Mouse (Mus musculus) adrenal gland, postnatal 14 days (tissue): ENCODE results near the gene Tmem63c. TPM values are rescaled to one million over a fixed set of nuclear protein-coding genes. Genes with fewer than 3 reads are reported as not detected.

ENCODE experiments used
- DNase-seq: peaks from one replicate; pipeline ENCODE4 v3.0.0; 2021; ENCODE audit warnings: mixed read lengths
- long read RNA-seq, 2 experiments: library from polyadenylated mRNA; stranded (forward); transcript quantifications; one replicate each; pipeline ENCODE4 v2.0.0; 2021
- total RNA-seq: library from RNA; stranded (reverse); gene quantifications from 2 replicates; pipeline ENCODE4 v1.2.3, GENCODE M21; 2021

Gene Tmem63c
- total RNA-seq, result 1.3 and 1.4 TPM in 2 replicates
- long read RNA-seq, experiment 1, partial matches to known transcripts, result 0 of 1 reads
- long read RNA-seq, experiment 1, other reads (novel, unspliced or antisense), result 1 of 1 reads
- long read RNA-seq, experiment 2, partial matches to known transcripts, result 0 of 1 reads
- long read RNA-seq, experiment 2, other reads (novel, unspliced or antisense), result 0 of 1 reads

GRCm38 (mm10) chr12:87021040-87021439 lies at the start of gene Tmem63c:
TSS of gene Tmem63c (plus strand) at chr12:87021340.
- no peak for DNase-seq

GRCm38 (mm10) chr12:86973216-86973615 lies 47.9 kb upstream of the Tmem63c start:
- peak; percentile 82 for DNase-seq

- no peak for DNase-seq
Observed at GRCm38 (mm10) chr12:86973706-86974105, 47.4 kb upstream of the Tmem63c start.

- peak; percentile 83 for DNase-seq
Observed at GRCm38 (mm10) chr12:86974387-86975288, 46.5 kb upstream of the Tmem63c start.

GRCm38 (mm10) chr12:86975761-86976160 lies 45.4 kb upstream of the Tmem63c start:
- DNase-seq, result no peak

- DNase-seq, result no peak
Observed at GRCm38 (mm10) chr12:86976511-86977168, 44.5 kb upstream of the Tmem63c start.

- DNase-seq, result peak; percentile 75
Observed at GRCm38 (mm10) chr12:86977833-86978232, 43.3 kb upstream of the Tmem63c start.

GRCm38 (mm10) chr12:86981180-86981579 lies 40.0 kb upstream of the Tmem63c start:
- DNase-seq, result no peak

- peak; percentile 86 for DNase-seq
Observed at GRCm38 (mm10) chr12:86983470-86984193, 37.5 kb upstream of the Tmem63c start.

GRCm38 (mm10) chr12:86984194-86984555 lies 37.0 kb upstream of the Tmem63c start:
- DNase-seq, result peak; percentile 72

GRCm38 (mm10) chr12:86986562-86986961 lies 34.6 kb upstream of the Tmem63c start:
- no peak for DNase-seq

GRCm38 (mm10) chr12:86988227-86988626 lies 32.9 kb upstream of the Tmem63c start:
- no peak for DNase-seq

GRCm38 (mm10) chr12:86989378-86989777 lies 31.8 kb upstream of the Tmem63c start:
- no peak for DNase-seq

- DNase-seq, result peak; percentile 70
Observed at GRCm38 (mm10) chr12:86989890-86990754, 31.0 kb upstream of the Tmem63c start, which contains the start of gene Zdhhc22. TSS of gene Zdhhc22 (minus strand) at chr12:86990430.

GRCm38 (mm10) chr12:86990755-86991110 lies 30.4 kb upstream of the Tmem63c start:
- DNase-seq, result no peak

GRCm38 (mm10) chr12:86994166-86994565 lies 27.0 kb upstream of the Tmem63c start:
- peak; percentile 43 for DNase-seq

- DNase-seq, result no peak
Observed at GRCm38 (mm10) chr12:86994776-86995175, 26.4 kb upstream of the Tmem63c start.

GRCm38 (mm10) chr12:86995931-86996330 lies 25.2 kb upstream of the Tmem63c start:
- DNase-seq, result no peak

GRCm38 (mm10) chr12:86998699-86999098 lies 22.4 kb upstream of the Tmem63c start:
- no peak for DNase-seq

GRCm38 (mm10) chr12:86999283-86999820 lies 21.8 kb upstream of the Tmem63c start:
- DNase-seq, result no peak
